Mouse (Mus musculus) midbrain, embryonic 13.5 days (tissue): ENCODE measurements at regions not wholly inside any gene's neighbourhood (a gene's known extent, or its start where the extent isn't known, plus 50 kb on each side); places are given as distances from the start of the nearest gene placed in this dataset.
"Not testable (repeated sequence)": the region's sequence is repeated elsewhere in the genome, so short reads cannot be mapped to it uniquely, and the experiment has no call there.

Experiments used
- ATAC-seq: fragments of 200-750 bp; cut with Nextera tagmentation; 2 replicates; pipeline ENCODE4 v1.8.0; 2017; ENCODE audit warnings: mild to moderate bottlenecking, moderate TSS enrichment, moderate library complexity
- H3K27ac ChIP-seq: fragments of 300-500 bp; sonication (generic); 2 replicates; pipeline ENCODE4 v1.5.1; 2015; ENCODE audit warnings: inconsistent platforms, mild to moderate bottlenecking, moderate library complexity
- H3K27me3 ChIP-seq: fragments of 300-500 bp; sonication (generic); 2 replicates; pipeline ENCODE4 v1.6.1; 2015; ENCODE audit warnings: mild to moderate bottlenecking, inconsistent platforms
- H3K36me3 ChIP-seq: fragments of 300-500 bp; sonication (generic); 2 replicates; pipeline ENCODE4 v1.6.1; 2015; ENCODE audit warnings: mild to moderate bottlenecking, inconsistent platforms
- H3K4me1 ChIP-seq: fragments of 300-500 bp; sonication (generic); replicated peaks from 2 replicates; pipeline ENCODE4 v1.6.1; 2015; ENCODE audit warnings: inconsistent platforms
- H3K4me2 ChIP-seq: fragments of 300-500 bp; sonication (generic); replicated peaks from 2 replicates; pipeline ENCODE4 v1.6.1; 2015; ENCODE audit warnings: moderate library complexity, mild to moderate bottlenecking, inconsistent platforms
- H3K4me3 ChIP-seq: fragments of 300-500 bp; sonication (generic); replicated peaks from 2 replicates; pipeline ENCODE4 v1.5.1; 2015; ENCODE audit warnings: mild to moderate bottlenecking, inconsistent platforms
- H3K9ac ChIP-seq: fragments of 300-500 bp; sonication (generic); replicated peaks from 2 replicates; pipeline ENCODE4 v1.6.1; 2015; ENCODE audit warnings: mild to moderate bottlenecking, inconsistent platforms
- H3K9me3 ChIP-seq: fragments of 300-500 bp; sonication (generic); 2 replicates; pipeline ENCODE4 v1.6.1; 2016; ENCODE audit warnings: mild to moderate bottlenecking, inconsistent platforms
- WGBS: fragments of 180-500 bp; shearing (Covaris S2); methylation state at CpG from one replicate; pipeline ENCODE4 v1.1.7; 2015; 5-methylcytosine and 5-hydroxymethylcytosine counted together

- 28% methylated on average over 8 of the region's 8 CpGs for WGBS
- H3K27ac ChIP-seq = no peak overlapping the region; the same call in 1 of the 2 replicates
- H3K9ac ChIP-seq = no peak overlapping the region
- H3K9me3 ChIP-seq = no peaks in the 10 kb centered on the region
- H3K4me1 ChIP-seq = peaks cover 21% of the 10 kb centered on the region
- H3K36me3 ChIP-seq = no peaks in the 10 kb centered on the region
- no peak overlapping the region for H3K4me2 ChIP-seq
- ATAC-seq = no peak
- H3K4me3 ChIP-seq = no peak overlapping the region
- H3K27me3 ChIP-seq = no peaks in the 10 kb centered on the region
These were observed 336.7 kb downstream of the Samd5 start for GRCm38 (mm10) chr10:9338207-9338801.

GRCm38 (mm10) chr10:9334245-9334845 is 340.7 kb downstream of the Samd5 start:
- 53% methylated on average over 10 of the region's 10 CpGs for WGBS
- no peak overlapping the region for H3K9ac ChIP-seq
- H3K36me3 ChIP-seq = no peaks in the 10 kb centered on the region
- peak; percentile 76 for ATAC-seq
- H3K4me3 ChIP-seq = no peak overlapping the region
- peaks cover 39% of the 10 kb centered on the region for H3K4me1 ChIP-seq
- H3K27me3 ChIP-seq = no peaks in the 10 kb centered on the region
- H3K4me2 ChIP-seq = no peak overlapping the region
- no peaks in the 10 kb centered on the region for H3K9me3 ChIP-seq
- H3K27ac ChIP-seq = peak overlapping the region; percentile 57; the same call in 1 of the 2 replicates

- no peak overlapping the region for H3K4me3 ChIP-seq
- H3K27ac ChIP-seq = peak overlapping the region; percentile 70
- WGBS = 5% methylated on average over 3 of the region's 3 CpGs
These were observed 343.3 kb downstream of the Samd5 start for GRCm38 (mm10) chr10:9331694-9332093.

GRCm38 (mm10) chr10:9328324-9328723 is 346.7 kb downstream of the Samd5 start:
- ATAC-seq = no peak
- 92% methylated on average over 4 of the region's 4 CpGs for WGBS
- no peak overlapping the region for H3K27ac ChIP-seq
- no peaks in the 10 kb centered on the region for H3K9me3 ChIP-seq
- H3K4me2 ChIP-seq = no peak overlapping the region
- no peak overlapping the region for H3K9ac ChIP-seq
- H3K36me3 ChIP-seq = no peaks in the 10 kb centered on the region
- peaks cover 18% of the 10 kb centered on the region for H3K4me1 ChIP-seq
- no peaks in the 10 kb centered on the region for H3K27me3 ChIP-seq
- H3K4me3 ChIP-seq = no peak overlapping the region

More at GRCm38 (mm10) chr10:9331694-9332093, 343.3 kb downstream of the Samd5 start:
- H3K9ac ChIP-seq = no peak overlapping the region
- peak; percentile 78 for ATAC-seq
- no peaks in the 10 kb centered on the region for H3K9me3 ChIP-seq
- no peak overlapping the region for H3K4me2 ChIP-seq
- H3K4me1 ChIP-seq = peaks cover 30% of the 10 kb centered on the region
- no peaks in the 10 kb centered on the region for H3K36me3 ChIP-seq
- no peaks in the 10 kb centered on the region for H3K27me3 ChIP-seq

GRCm38 (mm10) chr10:9327881-9328280 is 347.1 kb downstream of the Samd5 start:
- H3K36me3 ChIP-seq, H3K9ac ChIP-seq, ATAC-seq, H3K27me3 ChIP-seq, H3K4me2 ChIP-seq, H3K27ac ChIP-seq, H3K9me3 ChIP-seq, H3K4me3 ChIP-seq: not testable (repeated sequence)
- H3K4me1 ChIP-seq = peaks cover 18% of the 10 kb centered on the region
- 96% methylated on average over 4 of the region's 4 CpGs for WGBS

GRCm38 (mm10) chr10:9312326-9312725 is 362.7 kb downstream of the Samd5 start:
- H3K27ac ChIP-seq = no peak overlapping the region
- H3K9ac ChIP-seq = no peak overlapping the region
- no peak overlapping the region for H3K4me3 ChIP-seq
- 93% methylated on average over 6 of the region's 6 CpGs for WGBS
- peaks cover 7% of the 10 kb centered on the region for H3K4me1 ChIP-seq
- no peak for ATAC-seq
- H3K4me2 ChIP-seq = no peak overlapping the region
- H3K36me3 ChIP-seq = no peaks in the 10 kb centered on the region
- no peaks in the 10 kb centered on the region for H3K27me3 ChIP-seq
- H3K9me3 ChIP-seq = no peaks in the 10 kb centered on the region

GRCm38 (mm10) chr10:9310346-9310745 is 364.7 kb downstream of the Samd5 start:
- peaks cover 7% of the 10 kb centered on the region for H3K4me1 ChIP-seq
- H3K4me3 ChIP-seq = no peak overlapping the region
- no peaks in the 10 kb centered on the region for H3K27me3 ChIP-seq
- H3K36me3 ChIP-seq = no peaks in the 10 kb centered on the region
- no peak overlapping the region for H3K4me2 ChIP-seq
- H3K27ac ChIP-seq = peak overlapping the region; percentile 9; the same call in 1 of the 2 replicates
- WGBS = 66% methylated on average over 5 of the region's 5 CpGs
- no peak for ATAC-seq
- H3K9me3 ChIP-seq = no peaks in the 10 kb centered on the region
- H3K9ac ChIP-seq = no peak overlapping the region

- no peak for ATAC-seq
- no peaks in the 10 kb centered on the region for H3K36me3 ChIP-seq
- H3K4me1 ChIP-seq = peaks cover 11% of the 10 kb centered on the region
- no peaks in the 10 kb centered on the region for H3K27me3 ChIP-seq
- H3K4me2 ChIP-seq = no peak overlapping the region
- no peak overlapping the region for H3K9ac ChIP-seq
- H3K9me3 ChIP-seq = no peaks in the 10 kb centered on the region
- H3K27ac ChIP-seq = no peak overlapping the region
- WGBS = 53% methylated on average over 1 of the region's 1 CpGs
- H3K4me3 ChIP-seq = no peak overlapping the region
These were observed 379.0 kb downstream of the Samd5 start for GRCm38 (mm10) chr10:9296055-9296454.

- H3K36me3 ChIP-seq = no peaks in the 10 kb centered on the region
- no peak overlapping the region for H3K27ac ChIP-seq
- ATAC-seq = no peak
- H3K4me2 ChIP-seq = no peak overlapping the region
- H3K4me1 ChIP-seq = peaks cover 10% of the 10 kb centered on the region
- no peaks in the 10 kb centered on the region for H3K9me3 ChIP-seq
- no peak overlapping the region for H3K9ac ChIP-seq
- no peak overlapping the region for H3K4me3 ChIP-seq
- WGBS = 59% methylated on average over 1 of the region's 1 CpGs
- no peaks in the 10 kb centered on the region for H3K27me3 ChIP-seq
These were observed 379.7 kb downstream of the Samd5 start for GRCm38 (mm10) chr10:9295269-9295668.

GRCm38 (mm10) chr10:9294620-9295019 is 380.4 kb downstream of the Samd5 start:
- no peak overlapping the region for H3K4me2 ChIP-seq
- 88% methylated on average over 2 of the region's 2 CpGs for WGBS

GRCm38 (mm10) chr10:9291456-9292146 is 383.4 kb downstream of the Samd5 start:
- no peaks in the 10 kb centered on the region for H3K36me3 ChIP-seq
- H3K4me2 ChIP-seq = no peak overlapping the region
- no peak overlapping the region for H3K9ac ChIP-seq
- no peaks in the 10 kb centered on the region for H3K27me3 ChIP-seq
- no peak overlapping the region for H3K27ac ChIP-seq
- H3K4me3 ChIP-seq = no peak overlapping the region
- 65% methylated on average over 6 of the region's 6 CpGs for WGBS
- peaks cover 7% of the 10 kb centered on the region for H3K4me1 ChIP-seq
- no peaks in the 10 kb centered on the region for H3K9me3 ChIP-seq
- ATAC-seq = peak; percentile 55; the same call in 1 of the 2 replicates

More at GRCm38 (mm10) chr10:9294620-9295019, 380.4 kb downstream of the Samd5 start:
- no peak for ATAC-seq
- Histone ChIP-seq H3K9ac (no peak overlapping the region), H3K4me1 (peaks cover 7% of the 10 kb centered on the region), H3K27ac (no peak overlapping the region), H3K36me3 (no peaks in the 10 kb centered on the region), H3K4me3 (no peak overlapping the region), H3K9me3 (no peaks in the 10 kb centered on the region), H3K27me3 (no peaks in the 10 kb centered on the region)

GRCm38 (mm10) chr10:9272940-9273339 is 387.1 kb upstream of the Sash1 start:
- Histone ChIP-seq H3K9ac (no peak overlapping the region), H3K27ac (0 out of 2 replicates have a peak overlapping the region, but pooled peaks have one; percentile 10), H3K4me2 (no peak overlapping the region), H3K4me3 (no peak overlapping the region), H3K27me3 (no peaks in the 10 kb centered on the region), H3K4me1 (peaks cover 25% of the 10 kb centered on the region), H3K36me3 (no peaks in the 10 kb centered on the region), H3K9me3 (no peaks in the 10 kb centered on the region)
- ATAC-seq = no peak
- 88% methylated on average over 3 of the region's 3 CpGs for WGBS
